Mouse (Mus musculus): ENCODE measurements around the gene Rnf123.

GRCm38 (mm10) chr9:108047601-108048565 lies 35.3 kb downstream of the Rnf123 start:
- TF ChIP-seq POLR2A (IDR thresholded peaks at IDR 0.05; ENCODE audit: insufficient read depth, low read depth, low read length): no peak
- TF ChIP-seq CTCF (IDR thresholded peaks at IDR 0.05; ENCODE audit: insufficient read depth, low read depth, low read length): no peak

Data from olfactory bulb, adult 2 months (tissue).